Mouse (Mus musculus): ENCODE measurements around the gene Gnb3.

DNA sequence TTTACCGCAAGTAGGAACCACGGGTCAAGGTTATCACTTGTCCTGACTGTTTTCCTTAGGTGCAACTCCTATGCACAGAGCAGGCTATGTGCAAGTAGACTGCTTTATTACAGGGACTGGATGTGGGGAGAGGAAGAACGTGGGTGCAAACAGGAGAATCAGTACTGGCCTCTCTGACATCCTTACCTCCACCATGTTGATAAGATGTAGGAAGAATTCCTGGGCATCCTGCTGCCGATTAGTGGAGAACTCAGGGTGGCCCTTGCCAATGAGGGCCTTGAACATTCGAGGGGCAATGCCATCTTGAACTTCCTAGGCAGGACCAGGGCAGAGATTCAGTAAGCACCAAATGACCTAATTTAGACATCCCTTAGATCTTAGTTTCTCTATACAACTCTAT, 19.2 kb downstream of the Gnb3 start:
- TF ChIP-seq POLR2A (IDR thresholded peaks at IDR 0.05; ENCODE audit: control insufficient read depth, extremely low read depth, insufficient read depth, low read length, poor library complexity) (no peak), CTCF (IDR thresholded peaks at IDR 0.05; ENCODE audit: borderline replicate concordance, control insufficient read depth, extremely low read depth, insufficient read depth, low read length, poor library complexity) (no peak)
